Mouse (Mus musculus) liver, embryonic 14.5 days (tissue): ENCODE results near the gene Gm49384.

Experiments
- CTCF ChIP-seq: IDR thresholded peaks from 2 replicates; pipeline ENCODE4 v1.5.1; 2016; ENCODE audit warnings: antibody characterized with exemption, low read depth, control low read depth
- EP300 ChIP-seq: IDR thresholded peaks from 2 replicates; pipeline ENCODE4 v1.6.1; 2016; ENCODE audit warnings: antibody characterized with exemption, low read depth

- no peak for TF ChIP-seq CTCF
- no peak for TF ChIP-seq EP300
Measured at GRCm38 (mm10) chr12:69216587-69216986, 12.5 kb upstream of the Gm49384 start.
